Mouse (Mus musculus): ENCODE measurements around the gene Orc2.

- TF ChIP-seq CTCF (IDR thresholded peaks at IDR 0.05; ENCODE audit: insufficient read depth, low read length) (no peak), POLR2A (IDR thresholded peaks at IDR 0.05; ENCODE audit: borderline replicate concordance, extremely low read depth, low read depth, low read length) (no peak)
Observed at GRCm38 (mm10) chr1:58482647-58483046, 22.3 kb downstream of the Orc2 start.

Measured in lung, adult 2 months (tissue).